22 mouse cellular contexts compared by ENCODE assay signal in genomic region chr9:40793581-40793980, GRCm38 (mm10).
"Had no signal": no experiment of that assay in that cellular context is flagged by ENCODE, and none has a peak within 500 bp of the region (broad histone marks: within the 10 kb centered on the region; RNA-seq: fewer than 3 reads in every experiment).

No protein-coding gene starts in this region.

- DNase-seq: gastrocnemius, postnatal 14 days; gastrocnemius, postnatal 36 days; heart, adult 11 months; heart, adult 2 months; heart, postnatal 14 days; heart, postnatal 36 days; kidney, adult 11 months; kidney, adult 2 months; kidney, adult 9 months; kidney, postnatal 14 days; kidney, postnatal 36 days; layer of hippocampus, adult 9-11 months; layer of hippocampus, postnatal 36 days; left cerebral cortex, postnatal 4 days had no signal

- H3K9me3 ChIP-seq: heart, embryonic 13.5 days; heart, embryonic 15.5 days; hindbrain, embryonic 13.5 days; hindbrain, embryonic 15.5 days; kidney, embryonic 15.5 days; limb, embryonic 13.5 days; limb, embryonic 15.5 days; liver, embryonic 12.5 days had no signal

- H3K4me1 ChIP-seq: hindbrain, embryonic 15.5 days had no signal

- H3K36me3 ChIP-seq: heart, embryonic 13.5 days; heart, embryonic 15.5 days; hindbrain, embryonic 13.5 days; hindbrain, embryonic 15.5 days; kidney, embryonic 15.5 days; limb, embryonic 13.5 days; limb, embryonic 15.5 days; liver, embryonic 12.5 days had no signal

- H3K27me3 ChIP-seq: heart, embryonic 13.5 days; heart, embryonic 15.5 days; hindbrain, embryonic 13.5 days; hindbrain, embryonic 15.5 days; kidney, embryonic 15.5 days; limb, embryonic 13.5 days; limb, embryonic 15.5 days; liver, embryonic 12.5 days had no signal

- H3K4me3 ChIP-seq: heart, adult 2 months; heart, embryonic 13.5 days; heart, embryonic 15.5 days; hindbrain, embryonic 13.5 days; hindbrain, embryonic 15.5 days; kidney, embryonic 15.5 days; limb, embryonic 13.5 days; limb, embryonic 15.5 days; liver, embryonic 12.5 days had no signal
